Mouse (Mus musculus) ovary, postnatal 14 days (tissue): ENCODE data around the gene Med13l.

ENCODE experiments used
- DNase-seq: peaks from one replicate; pipeline ENCODE4 v3.0.0; 2022; ENCODE audit warnings: low spot score

Med13l gene

DNA sequence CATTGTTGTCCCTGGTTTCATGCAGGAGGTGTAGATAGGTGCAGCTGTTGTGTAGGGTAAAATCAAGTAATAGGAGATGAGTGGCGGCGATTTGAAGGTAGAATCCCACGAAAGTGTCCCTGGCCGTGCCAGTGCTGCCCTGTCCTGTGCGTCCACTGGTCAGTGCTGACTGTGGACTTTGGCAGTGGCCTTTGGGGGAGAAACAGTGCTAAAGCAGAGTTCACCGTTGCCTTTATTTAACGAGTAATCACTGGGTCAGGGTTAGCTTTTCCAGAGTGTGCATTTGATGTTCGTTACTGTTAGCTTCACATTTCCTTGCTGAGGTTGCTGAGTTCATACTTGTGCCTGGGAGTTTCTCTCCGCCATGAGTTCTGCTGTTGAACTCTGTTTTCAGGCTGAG is 133.5 kb downstream of the Med13l start:
- no peak for DNase-seq

DNA sequence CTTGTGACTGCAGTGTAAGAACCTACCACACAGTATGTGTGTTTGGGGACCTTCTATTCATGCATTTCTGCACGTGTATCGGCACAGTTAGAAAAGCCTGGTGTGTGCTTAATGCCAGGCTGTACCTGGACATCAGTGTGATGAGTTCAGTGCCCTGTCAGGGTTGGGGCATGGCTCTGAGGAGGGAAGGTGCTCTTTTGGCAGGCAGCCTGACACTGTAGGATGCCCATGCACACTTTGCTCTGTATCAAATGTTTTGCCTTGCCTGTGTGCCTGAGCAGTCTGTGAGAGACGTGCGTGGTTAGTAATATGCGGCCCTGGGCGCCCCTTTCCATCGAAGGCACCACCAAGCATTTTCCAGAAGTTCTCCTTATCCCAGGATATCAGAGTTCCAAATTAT is 136.6 kb downstream of the Med13l start:
- no peak for DNase-seq

DNA sequence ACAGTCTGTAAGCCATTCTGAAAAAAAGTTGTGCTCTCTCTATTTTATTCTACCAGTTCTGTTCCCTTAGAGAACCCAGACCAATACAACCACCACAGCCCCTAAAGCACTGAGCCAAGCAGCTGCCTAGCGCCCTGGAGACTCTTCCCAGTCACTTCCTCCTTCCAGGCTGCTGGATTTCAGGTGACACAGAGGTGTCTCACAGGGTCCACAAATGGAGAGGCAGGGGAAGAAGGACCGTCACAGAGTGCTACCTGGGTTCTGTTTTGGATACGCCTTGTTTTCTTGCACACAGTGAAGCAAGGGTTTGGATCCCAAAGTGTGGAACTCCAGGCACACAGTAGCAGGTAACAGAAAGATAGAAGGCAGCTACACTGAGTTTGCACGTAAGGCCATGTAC is 140.5 kb downstream of the Med13l start:
- DNase-seq: no peak

DNA sequence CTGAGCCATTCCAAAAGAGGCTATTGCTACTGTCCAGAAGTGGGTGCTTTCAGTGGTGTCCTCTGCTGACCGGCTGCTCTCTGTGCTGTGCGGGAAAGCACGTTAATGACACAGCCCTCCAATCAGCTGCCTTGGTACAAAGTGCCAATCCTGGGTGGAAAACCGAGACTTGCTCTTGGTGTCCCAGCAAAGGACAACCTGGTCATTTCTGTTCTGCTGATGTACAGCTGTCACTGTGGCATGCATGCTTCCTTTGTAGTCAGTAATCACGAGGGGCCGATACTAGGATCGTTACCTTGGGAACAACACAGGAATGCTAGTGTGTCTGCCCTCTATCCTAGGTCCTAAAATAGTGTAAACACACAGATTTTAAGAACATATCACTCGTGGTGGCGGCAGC is 142.2 kb downstream of the Med13l start:
- DNase-seq: no peak

DNA sequence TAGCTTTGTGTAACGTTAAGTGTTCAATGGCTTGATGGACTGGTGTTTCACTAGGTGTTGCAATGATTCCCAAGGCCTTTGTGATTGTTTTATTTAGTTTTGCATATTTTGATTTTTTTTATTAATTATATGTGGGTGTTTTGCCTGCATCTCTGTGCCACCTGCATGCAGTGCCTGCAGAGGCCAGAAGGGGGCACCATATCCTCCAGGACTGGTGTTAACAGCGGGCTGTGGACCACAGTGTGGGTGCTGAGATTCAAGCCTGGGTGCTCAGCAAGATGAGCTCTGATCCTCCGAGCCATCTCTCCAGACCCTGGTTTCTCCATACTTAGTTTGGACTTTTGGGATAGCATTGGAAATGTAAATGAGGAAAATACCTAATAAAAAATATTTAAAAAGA is 143.7 kb downstream of the Med13l start:
- DNase-seq: no peak

DNA sequence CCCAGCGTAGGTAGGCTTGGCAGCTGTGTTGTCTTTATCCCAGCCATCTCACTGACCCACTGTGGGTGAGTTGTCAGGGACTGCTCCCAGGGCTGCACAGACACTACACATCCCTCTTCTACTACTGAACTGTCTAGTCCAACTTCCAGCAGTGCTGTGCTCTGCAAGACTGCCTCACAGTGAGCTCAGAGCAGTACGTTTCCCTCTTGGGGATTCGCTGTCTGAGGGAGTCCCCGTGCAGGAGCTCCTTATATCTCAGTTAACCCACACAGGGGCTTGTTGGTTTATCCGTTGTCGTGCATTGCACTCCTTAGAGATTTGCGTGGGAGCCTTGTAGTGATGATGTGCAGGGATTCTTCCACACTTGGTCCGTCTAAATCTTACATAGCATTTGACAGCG is 144.5 kb downstream of the Med13l start:
- DNase-seq: no peak

DNA sequence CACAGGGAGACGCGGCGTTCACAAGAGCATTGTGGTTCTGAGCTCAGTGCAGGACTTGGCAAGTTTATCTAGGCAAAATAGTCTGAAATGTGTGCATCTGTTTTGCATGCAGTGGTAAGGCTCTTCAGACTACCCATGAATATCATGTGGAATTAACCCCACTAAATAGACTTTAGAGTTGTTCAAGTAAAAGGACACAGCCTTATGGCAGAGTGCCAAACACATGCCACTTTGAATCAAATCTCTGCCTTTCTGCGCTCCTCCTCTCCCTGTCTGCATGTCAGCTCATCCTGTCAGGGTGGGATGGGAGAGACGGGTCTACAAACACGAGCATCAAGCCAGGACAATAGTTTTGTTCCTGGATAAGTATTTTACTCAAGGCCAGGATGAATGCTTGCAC is 145.5 kb downstream of the Med13l start:
- DNase-seq: no peak

DNA sequence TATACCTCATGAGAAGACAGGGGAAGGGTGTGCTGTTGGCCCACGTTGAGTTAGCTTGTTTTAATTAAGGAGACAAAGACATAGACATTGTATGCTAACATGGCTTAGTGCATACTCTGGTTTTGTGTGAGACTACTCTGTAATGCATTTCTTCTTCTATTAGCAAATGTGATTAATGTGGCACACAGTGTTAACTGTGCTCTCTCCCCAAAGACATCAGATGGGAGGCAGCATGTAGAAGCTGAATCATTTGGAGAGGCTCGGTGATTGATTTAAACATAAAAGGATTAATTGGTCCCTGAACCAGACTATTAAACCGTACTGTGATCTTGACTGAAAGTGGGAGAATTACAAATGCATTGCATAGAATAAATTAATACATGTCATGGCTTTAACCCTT is 145.9 kb downstream of the Med13l start:
- DNase-seq: no peak

DNA sequence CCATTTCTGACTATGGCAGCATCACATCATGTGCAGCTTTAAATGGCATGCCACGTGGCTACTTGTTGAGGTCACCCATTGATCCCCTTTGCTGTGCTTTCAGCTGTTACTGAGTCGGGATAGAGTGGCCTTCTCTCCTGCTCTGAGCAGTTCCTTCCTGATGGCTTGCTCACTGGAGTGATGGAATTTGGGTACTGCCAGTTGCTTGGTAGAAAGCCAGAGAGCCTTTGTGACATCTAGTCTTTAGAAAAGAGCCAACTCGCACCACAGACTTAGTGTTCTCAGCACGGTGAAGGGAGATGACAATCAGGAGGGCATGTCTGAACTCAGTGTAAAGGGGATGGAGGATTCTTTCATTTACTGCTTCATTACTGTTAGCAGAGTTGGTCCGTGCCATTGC is 147.0 kb downstream of the Med13l start:
- no peak for DNase-seq

DNA sequence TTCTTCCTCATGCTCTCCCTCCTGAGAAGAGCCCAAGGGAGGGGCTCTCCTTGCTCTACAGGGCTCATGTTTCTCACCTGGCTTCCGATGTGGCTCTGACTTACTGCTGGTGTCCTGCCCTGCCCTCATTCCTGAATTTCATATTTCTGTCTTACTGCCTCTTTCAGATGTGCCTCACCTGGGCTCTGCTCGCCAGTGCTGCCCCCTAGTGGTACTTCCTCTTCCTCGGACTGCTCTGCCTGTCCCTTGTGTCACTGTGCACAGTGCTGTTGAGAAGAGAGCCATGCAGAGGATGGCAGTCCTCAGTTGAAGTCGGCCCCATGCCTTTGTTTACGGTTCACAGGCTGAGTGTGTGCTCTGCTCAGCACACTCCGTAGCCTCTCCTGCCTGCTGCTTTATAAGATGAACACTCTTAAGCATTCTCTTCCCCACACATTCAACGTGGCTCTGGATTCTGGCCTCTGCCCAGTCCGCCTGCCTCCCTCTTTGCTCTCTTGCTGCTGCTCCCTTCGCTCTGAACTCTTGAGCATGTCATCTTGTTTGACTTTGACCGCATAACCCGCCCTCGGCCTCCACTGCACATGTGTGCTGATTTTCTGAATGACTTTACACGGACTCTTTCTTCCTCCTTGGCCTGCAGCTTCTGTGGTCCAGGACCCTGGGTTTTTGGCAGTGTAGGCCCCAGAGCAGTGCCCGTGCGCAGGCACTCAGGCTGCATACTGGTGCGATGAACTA is 147.9 kb downstream of the Med13l start:
- DNase-seq: peak; percentile 63

DNA sequence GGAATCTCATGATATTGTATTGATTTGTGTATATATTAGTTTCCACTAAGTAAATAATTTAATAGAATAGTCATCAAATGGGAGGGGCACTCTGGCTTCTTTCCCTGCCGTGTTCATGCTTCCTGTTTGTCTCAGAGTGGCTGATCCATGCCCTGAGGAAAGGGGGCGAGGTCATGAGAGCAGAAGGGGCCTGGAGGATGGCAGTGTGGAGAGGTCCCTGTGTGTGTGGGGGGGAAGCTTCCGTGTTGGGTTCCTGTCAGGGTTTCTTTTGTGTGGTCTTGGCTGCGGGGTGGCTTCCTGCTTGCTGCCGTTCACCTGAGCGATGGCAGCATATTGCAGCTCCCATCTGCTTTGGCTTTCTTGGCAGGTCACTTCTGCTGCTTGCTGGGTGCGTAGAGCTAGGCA is 149.4 kb downstream of the Med13l start:
- DNase-seq: no peak

DNA sequence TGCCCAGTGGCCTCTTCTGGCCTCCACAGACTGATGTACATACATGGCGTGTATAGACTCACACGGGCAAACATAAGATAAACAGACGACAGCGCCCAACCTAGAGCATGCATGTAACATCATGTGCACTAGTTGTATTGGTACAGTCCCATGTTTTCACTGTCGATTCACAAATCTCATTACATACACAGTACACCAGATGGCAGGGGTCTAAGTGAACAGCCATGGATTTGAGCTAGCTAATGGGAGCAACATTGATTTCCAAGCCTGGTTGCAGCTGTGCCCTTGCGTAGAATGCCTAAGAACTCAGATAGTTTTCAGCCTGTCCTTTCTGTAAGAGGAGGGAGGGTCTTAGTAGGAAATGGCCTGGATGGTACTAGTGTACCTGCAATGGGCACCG is 155.0 kb downstream of the Med13l start:
- no peak for DNase-seq

DNA sequence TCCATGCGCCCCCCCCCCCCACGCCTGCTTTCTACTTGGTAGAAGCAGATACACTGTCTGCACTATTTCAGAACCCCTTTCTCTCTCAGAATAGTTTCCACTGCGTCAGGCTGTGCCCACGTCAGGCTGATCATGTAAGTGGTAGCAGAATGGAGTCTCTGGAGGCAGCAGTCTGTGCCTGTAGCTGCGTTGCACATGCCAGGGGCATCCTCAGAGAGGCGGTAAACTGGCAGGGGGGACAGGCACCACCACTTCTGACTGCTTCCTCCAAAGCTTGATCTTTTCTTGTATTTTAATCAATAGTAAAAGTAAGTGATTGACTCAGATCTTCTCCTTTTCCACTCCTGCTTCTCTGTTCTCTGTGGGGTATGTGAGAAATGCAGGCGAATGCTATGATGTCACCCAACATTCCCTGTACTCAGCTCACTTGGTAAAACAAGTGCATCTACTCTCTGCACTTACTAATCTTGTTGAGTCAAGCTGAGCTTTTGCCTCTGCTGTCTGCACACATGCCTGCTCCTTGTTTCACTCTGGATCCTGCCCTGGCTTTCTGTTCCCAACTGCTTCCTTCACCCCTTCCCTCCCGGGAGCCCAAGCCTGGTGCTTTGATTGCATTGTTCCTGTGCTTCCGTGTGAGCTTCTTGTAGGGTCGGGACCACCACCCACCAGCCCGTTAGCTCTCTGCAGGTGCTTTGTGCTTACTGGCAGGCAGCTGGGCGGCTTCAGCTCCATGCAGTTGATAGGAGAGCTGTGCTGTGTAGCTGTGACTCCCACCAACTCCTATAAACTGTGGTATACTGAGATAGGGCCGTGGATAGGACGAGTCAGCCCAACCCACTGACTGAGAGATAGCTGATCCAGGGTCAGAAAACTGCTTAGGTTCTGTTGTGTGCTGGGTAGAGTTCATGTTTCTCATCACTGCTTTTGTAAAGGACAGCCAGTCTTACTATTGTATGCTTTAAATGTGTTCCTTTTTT is 156.1 kb downstream of the Med13l start:
- no peak for DNase-seq

DNA sequence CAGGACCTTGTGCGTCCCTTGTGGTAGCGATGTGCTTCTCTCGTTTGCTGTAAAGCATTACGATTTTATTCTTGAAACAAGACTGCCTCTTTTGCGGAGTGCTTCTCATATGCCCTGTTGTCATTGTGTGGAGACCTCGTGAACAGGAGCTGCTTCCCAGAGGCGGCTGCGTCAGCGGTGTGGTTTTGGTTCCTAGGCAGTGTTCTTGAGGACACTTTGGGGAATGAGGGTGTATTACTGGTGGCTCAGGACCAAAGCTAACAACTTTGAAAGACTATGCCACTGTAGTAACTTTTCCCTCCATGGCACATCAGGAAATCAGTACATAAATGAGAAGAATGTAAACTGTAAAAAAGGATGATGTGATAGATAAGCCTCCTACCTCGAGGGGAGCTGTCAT is 157.0 kb downstream of the Med13l start:
- no peak for DNase-seq

DNA sequence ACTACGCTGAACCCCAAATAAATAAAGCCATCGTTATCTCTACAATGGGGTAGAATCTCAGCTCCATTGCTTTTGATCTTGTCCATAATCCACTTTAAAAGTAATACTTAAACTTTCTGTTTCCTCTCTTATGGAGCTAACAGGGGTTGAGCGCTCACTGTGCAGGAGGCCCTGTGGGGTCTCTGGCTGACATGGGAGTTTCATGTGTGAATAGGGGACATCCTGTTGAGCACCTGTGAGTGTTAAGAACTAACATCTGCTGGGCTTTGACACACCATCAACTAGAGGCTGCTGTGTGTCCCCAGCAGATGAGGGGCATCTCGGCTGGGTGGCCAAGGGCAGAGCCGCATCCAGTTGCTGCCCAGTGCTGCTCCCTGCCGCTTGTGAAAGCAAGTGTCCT is 157.6 kb downstream of the Med13l start:
- DNase-seq: no peak

DNA sequence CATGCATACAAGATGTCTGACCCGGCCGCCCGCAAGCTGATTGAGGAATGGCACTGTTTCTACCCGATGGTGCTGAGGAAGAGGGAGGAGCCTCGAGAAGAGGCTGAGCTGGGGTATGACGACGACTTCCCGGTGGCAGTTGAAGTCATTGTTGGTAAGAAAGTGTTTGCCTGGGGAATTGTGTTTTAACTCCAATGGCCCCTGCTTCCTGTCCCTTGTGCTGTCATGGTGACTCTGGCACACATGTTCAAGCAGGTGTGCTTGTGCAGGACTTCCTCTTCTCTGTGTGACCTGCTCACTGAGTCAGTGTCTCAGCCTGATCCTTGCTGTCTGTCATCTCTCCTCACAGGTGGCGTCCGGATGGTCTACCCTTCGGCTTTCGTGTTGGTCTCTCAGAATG is 160.9 kb downstream of the Med13l start:
- no peak for DNase-seq

DNA sequence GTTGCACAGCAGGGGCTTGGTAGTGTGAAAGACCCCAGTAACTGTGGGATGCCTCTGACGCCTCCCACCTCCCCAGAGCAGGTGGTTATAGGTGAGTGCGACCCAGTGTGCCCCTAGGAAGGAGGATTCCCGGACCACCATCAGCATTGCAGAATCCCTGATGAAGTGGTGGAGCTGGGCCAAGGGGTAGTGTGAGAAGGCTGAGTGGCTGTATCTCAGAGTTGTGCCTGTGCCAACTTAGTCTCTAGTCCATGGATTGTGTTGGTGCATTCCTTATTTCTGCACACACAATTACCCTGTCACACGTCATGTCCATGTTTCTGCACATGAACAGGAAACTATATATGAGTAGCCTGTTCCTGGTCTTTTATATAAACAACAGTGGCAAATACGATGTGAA is 161.4 kb downstream of the Med13l start:
- no peak for DNase-seq

DNA sequence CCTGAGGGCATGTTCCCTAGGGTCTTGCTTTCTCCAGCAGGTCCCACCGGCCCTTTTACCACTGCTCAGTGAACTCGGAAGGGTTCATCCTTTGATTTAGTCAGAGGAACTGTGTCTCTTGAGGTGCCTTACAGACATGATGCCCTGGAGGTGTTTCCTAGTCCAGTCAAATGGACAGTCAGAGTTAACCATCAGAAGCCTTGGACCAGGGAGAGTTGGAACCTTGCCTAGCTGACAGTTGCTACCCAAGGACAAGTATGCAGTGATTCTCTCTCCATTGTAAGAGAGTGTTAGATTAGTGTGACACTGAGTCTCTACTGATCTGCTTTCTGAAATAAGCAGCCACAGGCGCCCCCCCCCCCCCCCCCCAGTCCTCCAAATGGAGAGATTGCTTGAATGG is 162.0 kb downstream of the Med13l start:
- DNase-seq: no peak

DNA sequence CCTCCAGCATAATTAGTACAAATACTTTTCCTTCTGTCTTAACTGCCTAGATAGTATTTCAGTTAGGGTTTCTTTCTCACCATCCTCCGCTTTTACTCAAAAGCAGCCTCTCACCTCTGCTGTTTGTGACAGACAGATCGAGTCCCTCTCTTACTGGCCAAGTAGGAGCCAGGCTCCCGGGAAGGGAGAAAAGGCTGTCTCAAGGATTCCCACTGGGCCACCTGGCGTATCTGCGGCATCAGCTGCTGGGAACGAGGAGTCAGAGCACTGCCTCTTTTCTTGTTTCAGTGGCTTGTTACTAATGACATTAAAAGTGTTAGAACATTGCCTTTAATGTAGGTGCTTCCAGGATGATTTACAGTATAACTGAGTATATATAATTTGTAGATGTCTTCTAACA is 164.9 kb downstream of the Med13l start:
- DNase-seq: no peak

DNA sequence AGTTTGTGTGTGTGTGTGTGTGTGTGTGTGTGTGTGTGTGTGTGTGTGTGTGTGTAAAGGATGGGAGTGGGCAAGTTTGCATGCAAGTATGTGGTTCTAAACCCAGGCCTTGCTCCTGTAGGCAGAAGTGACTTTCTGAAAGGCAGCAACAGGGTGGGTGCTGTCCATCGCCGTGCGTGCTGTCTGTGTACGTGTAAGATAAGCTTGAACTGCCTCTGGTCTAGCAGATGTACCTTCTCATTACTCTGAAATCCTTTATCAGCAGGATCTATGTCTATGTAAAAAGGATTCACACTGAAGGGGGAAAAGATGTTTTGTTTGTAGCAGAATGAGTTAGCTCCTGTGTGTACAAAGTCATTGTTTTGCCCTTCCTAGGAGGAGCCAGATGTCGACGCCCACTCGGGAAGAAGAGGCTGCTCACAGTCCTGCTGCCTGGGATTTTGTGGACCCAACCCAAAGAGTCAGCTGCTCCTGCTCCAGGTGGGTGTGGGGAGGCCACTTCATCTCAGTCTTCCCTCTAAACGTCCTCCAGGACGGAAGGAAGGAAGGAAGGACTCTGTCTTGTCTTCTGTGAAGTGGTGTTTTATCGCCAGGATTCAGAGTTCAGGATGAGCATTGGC is 165.5 kb downstream of the Med13l start:
- no peak for DNase-seq

DNA sequence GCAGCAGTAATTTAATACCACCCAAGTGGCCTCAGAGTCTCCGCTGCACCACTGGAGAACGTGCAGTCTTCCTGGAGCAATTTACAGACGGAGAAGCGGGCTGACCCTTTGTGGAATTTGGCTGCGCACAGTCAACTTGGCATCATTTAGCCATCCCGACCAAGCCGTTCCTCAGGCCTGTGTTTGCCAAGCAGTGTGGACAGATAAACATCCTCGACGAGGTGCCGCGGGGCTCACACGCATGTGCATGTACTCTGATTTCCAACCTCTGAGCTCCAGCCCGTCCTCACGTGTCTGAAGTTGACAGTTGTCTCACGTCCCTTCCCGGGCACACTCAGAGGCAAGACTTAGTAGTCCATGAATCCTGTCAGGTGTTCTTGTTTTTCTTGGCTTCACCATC is 166.9 kb downstream of the Med13l start:
- DNase-seq: no peak

DNA sequence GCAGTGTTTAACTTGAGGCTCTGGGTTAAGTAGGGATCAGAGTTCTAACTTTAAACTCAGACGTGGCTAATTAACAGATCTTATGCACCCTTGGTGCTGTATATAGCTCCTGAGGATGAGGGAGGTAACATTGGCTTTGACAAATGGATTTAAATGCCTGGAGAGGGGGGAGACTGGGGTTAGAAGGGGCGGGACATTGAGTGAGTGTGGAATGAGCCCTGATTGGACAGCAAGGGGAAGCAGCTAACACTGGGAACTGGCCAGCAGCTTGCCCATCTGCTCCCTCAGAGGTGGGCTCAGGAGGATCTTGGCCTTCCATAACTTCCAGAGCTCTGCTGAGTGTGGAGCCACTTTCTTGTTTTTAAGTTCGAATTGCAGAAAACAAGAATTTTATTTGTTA is 171.7 kb downstream of the Med13l start:
- no peak for DNase-seq

DNA sequence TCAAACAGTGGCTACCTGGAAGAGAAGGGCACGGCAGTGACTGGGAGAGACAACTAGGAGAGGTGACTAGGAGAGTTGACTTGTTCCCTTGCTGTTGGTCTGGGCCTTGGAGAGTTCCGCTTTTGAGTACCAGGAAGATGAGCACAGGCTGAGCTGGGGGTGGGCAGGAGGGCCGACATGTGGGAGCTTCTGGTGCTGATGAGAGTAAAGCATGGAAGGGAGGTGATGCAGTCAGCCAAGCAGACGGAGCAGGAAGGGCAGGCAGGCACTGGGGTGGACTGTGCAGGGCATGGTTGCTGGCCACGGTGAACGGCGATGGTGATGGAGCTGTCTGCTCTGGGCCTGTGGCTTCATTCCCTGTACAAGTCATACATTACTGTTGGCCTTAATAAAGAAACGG is 172.2 kb downstream of the Med13l start:
- no peak for DNase-seq
